Mouse (Mus musculus): ENCODE results near the gene Macrod2.

Gene Macrod2

DNA sequence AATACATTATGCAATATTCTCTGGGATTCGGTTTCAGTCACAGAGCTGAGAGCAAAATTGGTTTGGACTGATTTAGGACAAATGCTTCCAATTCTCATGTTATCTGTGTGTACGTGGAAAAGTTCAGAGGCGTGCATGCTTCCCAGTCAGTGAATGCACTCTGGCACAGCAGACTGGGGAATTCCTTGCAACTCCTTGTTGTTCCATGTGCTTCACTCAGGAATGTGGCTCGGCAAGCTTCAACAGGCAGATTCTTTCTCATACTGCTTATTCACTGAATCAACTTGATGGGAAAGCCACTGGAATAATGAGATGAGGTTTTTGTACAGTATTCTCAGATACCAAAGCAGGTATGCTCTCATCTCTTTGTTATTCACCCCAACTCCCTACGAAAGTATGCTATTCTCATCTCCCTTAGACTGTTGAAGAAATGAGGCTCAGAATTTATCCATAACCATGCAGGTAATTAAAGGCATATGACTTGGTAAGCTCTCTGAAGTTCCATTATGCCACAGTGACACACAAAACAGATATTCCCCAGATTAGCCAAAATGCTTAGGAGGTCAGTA lies 884.1 kb downstream of the Macrod2 start:
- no peak for DNase-seq (ENCODE audit: low read depth in 2 of 2, low spot score in 2 of 2)

DNA sequence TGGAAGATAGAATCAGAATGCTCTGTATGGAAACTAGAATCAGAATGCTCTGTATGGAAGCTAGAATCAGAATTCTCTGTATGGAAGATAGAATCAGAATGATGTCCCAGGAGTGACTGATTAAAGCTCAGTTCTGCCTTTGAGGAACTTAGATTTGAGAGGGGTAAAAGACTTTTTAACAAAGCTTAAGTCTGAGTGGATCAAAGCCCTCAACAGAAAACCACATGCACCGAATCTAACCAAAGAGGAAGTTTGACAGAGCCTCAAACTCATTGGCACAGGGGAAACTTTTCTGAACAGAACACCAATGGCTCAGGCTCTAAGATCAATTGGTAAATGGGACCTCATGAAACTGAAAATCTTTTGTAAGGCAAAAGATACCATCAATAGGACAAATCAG lies 885.7 kb downstream of the Macrod2 start:
- DNase-seq (ENCODE audit: low read depth in 2 of 2, low spot score in 2 of 2): no peak

DNA sequence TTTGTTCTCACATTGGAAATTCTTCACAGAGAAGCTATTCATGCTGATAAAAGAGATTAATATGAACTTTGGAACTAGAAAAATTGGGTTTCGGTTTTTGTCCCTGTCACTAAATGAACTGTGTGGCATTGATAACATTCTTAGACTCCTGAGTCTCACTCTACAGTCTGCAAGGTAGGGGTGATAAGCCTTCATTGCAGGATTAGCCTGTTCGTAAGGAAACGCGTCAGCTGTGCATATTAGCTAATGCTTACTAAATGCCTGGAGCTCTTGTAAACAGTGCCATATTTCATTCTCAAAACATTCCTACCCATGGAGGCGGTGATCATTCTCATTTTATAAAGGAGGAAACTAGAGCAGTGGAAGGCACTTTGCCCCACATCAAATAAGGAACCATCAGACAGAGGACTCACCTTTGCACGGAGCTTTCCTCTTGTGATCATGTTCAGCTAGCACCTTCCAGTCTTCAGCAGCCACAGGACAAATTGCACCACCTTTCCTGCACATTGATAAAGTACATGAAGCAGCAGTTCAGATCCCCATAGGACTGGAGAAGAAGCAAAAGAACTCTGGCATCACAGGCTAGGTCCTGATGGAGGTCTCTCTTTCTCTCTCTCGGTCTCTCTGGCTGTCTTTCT lies 891.1 kb downstream of the Macrod2 start:
- no peak for DNase-seq (ENCODE audit: low read depth in 2 of 2, low spot score in 2 of 2)

GRCm38 (mm10) chr2:141288494-141288893 lies 893.4 kb downstream of the Macrod2 start:
- DNase-seq (ENCODE audit: low read depth in 2 of 2, low spot score in 2 of 2): no peak

GRCm38 (mm10) chr2:141289059-141289713 lies 894.1 kb downstream of the Macrod2 start:
- no peak for DNase-seq (ENCODE audit: low read depth in 2 of 2, low spot score in 2 of 2)

- no peak for DNase-seq (ENCODE audit: low read depth in 2 of 2, low spot score in 2 of 2)
These were observed 897.7 kb downstream of the Macrod2 start for GRCm38 (mm10) chr2:141292847-141293246.

GRCm38 (mm10) chr2:141299168-141299567 lies 904.1 kb downstream of the Macrod2 start:
- DNase-seq (ENCODE audit: low read depth in 2 of 2, low spot score in 2 of 2): no peak

DNA sequence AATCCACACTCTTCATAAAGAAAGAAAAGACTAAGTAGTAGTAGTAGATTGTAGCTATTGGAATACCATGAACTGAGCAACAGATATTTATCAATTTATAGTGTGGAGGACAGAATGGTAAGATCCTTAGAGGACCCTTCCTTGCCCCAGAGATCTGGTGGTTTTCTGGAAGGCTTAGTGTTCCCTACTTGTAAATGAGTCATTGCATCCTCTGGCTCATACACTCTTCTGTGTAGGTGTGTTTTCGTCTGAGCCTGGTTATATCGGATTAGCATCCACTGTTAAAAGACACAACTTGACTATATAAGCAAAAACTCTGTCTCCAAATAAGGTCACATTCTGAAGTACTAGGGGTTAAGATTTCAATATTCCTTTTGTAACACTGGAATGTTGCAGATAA lies 905.9 kb downstream of the Macrod2 start:
- no peak for DNase-seq (ENCODE audit: low read depth in 2 of 2, low spot score in 2 of 2)

DNA sequence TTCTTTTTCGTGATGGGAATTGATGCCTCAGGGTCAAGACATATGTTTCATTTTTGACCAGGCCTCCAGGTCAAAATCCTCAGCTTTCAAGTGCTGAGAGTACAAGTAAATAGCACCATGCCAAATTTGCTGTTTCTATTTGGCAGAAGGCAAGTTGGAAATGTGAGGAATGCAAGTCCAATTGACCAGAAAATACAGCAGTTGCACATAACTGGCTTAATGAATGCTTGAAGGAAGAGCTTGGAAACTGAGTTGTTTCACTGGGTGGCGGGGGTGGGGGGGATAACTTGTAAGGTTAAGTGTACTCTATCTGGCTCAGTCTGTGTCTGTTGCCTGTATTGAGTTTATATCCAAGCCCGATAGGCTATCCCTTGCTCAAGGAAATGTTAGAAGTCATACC lies 913.3 kb downstream of the Macrod2 start:
- DNase-seq (ENCODE audit: low read depth in 2 of 2, low spot score in 2 of 2): no peak

- DNase-seq (ENCODE audit: low read depth in 2 of 2, low spot score in 2 of 2): no peak
These were observed 917.2 kb downstream of the Macrod2 start for GRCm38 (mm10) chr2:141312136-141312948.

DNA sequence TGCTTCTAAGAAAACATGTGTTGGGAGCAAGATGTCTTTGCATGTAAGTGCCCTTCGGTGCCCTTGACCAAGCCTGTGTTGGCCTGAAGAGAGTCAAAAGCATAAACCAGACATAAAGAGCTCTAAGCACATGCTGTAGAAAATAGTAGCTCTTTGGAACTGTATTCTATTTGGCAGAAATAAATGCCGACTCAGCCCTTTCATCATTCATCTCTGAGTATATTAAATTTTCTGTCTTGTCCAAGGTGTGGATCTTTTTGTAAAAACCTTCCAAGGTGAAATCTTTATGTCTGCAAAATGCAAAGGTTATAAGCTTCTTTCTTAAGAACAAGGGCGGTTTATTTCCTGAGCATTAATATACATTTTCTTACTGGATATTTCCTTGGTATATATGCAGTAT lies 920.2 kb downstream of the Macrod2 start:
- no peak for DNase-seq (ENCODE audit: low read depth in 2 of 2, low spot score in 2 of 2)

- no peak for DNase-seq (ENCODE audit: low read depth in 2 of 2, low spot score in 2 of 2)
These were observed 928.9 kb downstream of the Macrod2 start for GRCm38 (mm10) chr2:141323956-141324460.

DNA sequence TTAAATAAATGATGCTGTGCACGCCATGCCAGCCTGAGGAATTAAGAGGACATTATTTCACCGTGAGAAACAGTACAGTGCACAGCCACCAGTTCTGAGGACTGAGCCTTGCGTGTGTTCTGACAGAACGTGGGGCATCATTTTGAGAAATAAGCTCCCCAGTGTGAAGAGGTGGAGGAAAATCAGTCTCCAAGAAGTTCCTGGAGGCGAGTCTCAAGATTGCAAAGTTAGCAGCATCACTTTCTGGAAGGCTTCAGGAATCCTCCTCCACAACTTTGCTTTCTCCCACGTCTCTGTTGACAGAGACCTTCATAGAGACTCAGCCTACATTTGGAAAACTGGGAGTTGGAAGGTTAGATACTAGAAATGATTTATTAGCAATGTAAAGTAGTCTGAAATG lies 932.2 kb downstream of the Macrod2 start:
- no peak for DNase-seq (ENCODE audit: low read depth in 2 of 2, low spot score in 2 of 2)

GRCm38 (mm10) chr2:141337708-141338107 lies 942.6 kb downstream of the Macrod2 start:
- DNase-seq (ENCODE audit: low read depth in 2 of 2, low spot score in 2 of 2): no peak

GRCm38 (mm10) chr2:141343988-141344535 lies 949.0 kb downstream of the Macrod2 start:
- DNase-seq (ENCODE audit: low read depth in 2 of 2, low spot score in 2 of 2): no peak

- no peak for DNase-seq (ENCODE audit: low read depth in 2 of 2, low spot score in 2 of 2)
These were observed 957.5 kb downstream of the Macrod2 start for GRCm38 (mm10) chr2:141352623-141353022.

DNA sequence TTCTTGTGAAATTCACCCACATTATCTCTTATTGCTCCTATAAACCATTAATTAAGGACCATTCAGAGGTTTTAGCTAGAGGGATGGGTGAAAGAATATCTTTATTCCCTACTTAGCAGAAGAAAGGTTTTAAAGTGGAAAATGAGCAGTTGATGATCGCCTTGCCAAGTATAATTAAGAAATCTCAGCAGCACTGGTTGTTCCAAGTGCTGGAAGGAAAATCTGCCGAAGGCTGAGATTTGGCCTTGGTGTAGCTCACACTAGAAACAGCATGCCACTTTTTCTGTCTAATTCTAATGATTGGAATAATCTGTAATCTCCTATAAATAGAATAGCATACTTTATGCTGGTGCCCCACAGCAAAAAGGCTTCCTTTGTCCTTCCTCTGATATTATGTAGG lies 993.5 kb downstream of the Macrod2 start:
- DNase-seq (ENCODE audit: low read depth in 2 of 2, low spot score in 2 of 2): no peak

- DNase-seq (ENCODE audit: low read depth in 2 of 2, low spot score in 2 of 2): no peak
These were observed 996.1 kb downstream of the Macrod2 start for GRCm38 (mm10) chr2:141391229-141391628.

DNA sequence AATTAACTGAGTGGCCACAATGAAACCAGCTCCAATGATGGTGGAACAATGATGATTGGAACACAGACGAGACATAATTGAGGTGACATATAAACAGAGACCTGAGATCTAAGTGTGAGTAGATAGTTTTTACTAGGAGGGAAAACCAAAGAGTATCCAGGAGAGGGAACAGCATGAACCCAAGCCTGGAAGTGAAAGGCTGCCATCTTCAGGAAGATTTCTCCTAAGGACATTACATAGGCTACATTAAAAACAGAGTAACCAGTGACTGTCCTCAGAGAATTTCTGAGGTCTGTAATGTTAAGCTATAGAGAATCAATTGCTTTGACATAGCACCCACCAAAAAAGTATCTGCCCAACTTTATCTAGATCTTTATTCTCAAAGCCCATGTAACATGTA lies 999.7 kb downstream of the Macrod2 start:
- DNase-seq (ENCODE audit: low read depth in 2 of 2, low spot score in 2 of 2): no peak

- DNase-seq (ENCODE audit: low read depth in 2 of 2, low spot score in 2 of 2): no peak
These were observed 1013.7 kb downstream of the Macrod2 start for GRCm38 (mm10) chr2:141408766-141409165.

DNA sequence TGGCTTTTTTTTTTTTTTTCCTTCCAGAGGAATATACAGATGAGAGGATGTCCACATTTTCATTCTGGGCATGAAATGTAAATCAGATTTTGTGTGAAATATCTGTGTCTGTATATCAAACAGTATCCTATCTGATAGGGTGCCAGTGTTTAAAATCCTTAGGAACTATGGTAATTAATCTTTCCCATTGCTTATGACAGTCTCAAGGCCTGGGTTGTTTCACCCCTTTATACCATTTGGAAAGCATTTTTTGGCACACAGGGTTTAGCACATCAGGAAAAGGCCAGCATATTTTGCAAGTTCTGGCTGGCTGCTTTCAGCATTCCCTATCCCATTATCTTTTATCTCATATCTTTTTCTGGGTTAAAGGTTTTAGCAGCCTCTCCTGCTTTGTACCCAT lies 1021.3 kb downstream of the Macrod2 start:
- DNase-seq (ENCODE audit: low read depth in 2 of 2, low spot score in 2 of 2): no peak

Data from CD8-positive naive resting alpha-beta T cell, adult 2 months (primary cell).